In genomic region chr6:92704810-92705209, GRCm38 (mm10) we compare ENCODE assay signal across 9 mouse cellular contexts. TPM values are rescaled to one million over a fixed set of nuclear protein-coding genes. Genes with fewer than 3 reads are reported as not detected.
A peak's percentile ranks its signal among the peaks of the same experiment; 100 is the strongest.
DNase-seq lines count a peak whose midpoint lies in the region; ATAC-seq lines count a peak whose summit lies in the region.
"Had no signal": no experiment of that assay in that cellular context is flagged by ENCODE, and none has a peak within 500 bp of the region (broad histone marks: within the 10 kb centered on the region; RNA-seq: fewer than 3 reads in every experiment).

No protein-coding gene starts in this region.

- 0 out of 2 replicates have a peak overlapping the region, but pooled peaks have one; percentile 60 for H3K27ac ChIP-seq in embryonic facial prominence, embryonic 11.5 days (replicated peaks; ENCODE audit: low read depth, low read length)

- H3K4me1 ChIP-seq in embryonic facial prominence, embryonic 11.5 days (ENCODE audit: control insufficient read depth, insufficient read depth, low read length): no peaks in the 10 kb centered on the region

- no peaks in the 10 kb centered on the region for H3K36me3 ChIP-seq in embryonic facial prominence, embryonic 11.5 days (replicated peaks; ENCODE audit: control insufficient read depth, insufficient read depth, low read depth, low read length)

- no peak overlapping the region for H3K9ac ChIP-seq in embryonic facial prominence, embryonic 11.5 days (replicated peaks; ENCODE audit: low read length)

- DNase-seq in heart, adult 9 months (ENCODE audit: low spot score in 2 of 2): peak; percentile 7 to 13
- no peak for DNase-seq in heart, adult 8-10 months (ENCODE audit: low spot score)
- DNase-seq in embryonic facial prominence, embryonic 11.5 days (ENCODE audit: low spot score): peak; percentile 85
- DNase-seq in heart, postnatal 4 days: peak; percentile 16
- DNase-seq in lung, postnatal 36 days: peak; percentile 20
- DNase-seq in urinary bladder, postnatal 4 days (ENCODE audit: low spot score in 2 of 2): no peak
- no peak for DNase-seq in cerebellum, postnatal 14 days
- no peak for DNase-seq in cerebellum, adult 9-10 months

- 11% methylated on average over 9 of the region's 9 CpGs for WGBS in embryonic facial prominence, embryonic 11.5 days

- no peaks in the 10 kb centered on the region for H3K27me3 ChIP-seq in embryonic facial prominence, embryonic 11.5 days (ENCODE audit: control insufficient read depth, insufficient read depth, low read length)

- ATAC-seq in embryonic facial prominence, embryonic 11.5 days (replicated peaks; ENCODE audit: insufficient number of reproducible peaks, low FRiP score, low TSS enrichment, low read depth): peak; percentile 78; the same call in 1 of the 2 replicates

- H3K4me3 ChIP-seq in embryonic facial prominence, embryonic 11.5 days (ENCODE audit: low read depth, low read length): peak overlapping the region; percentile 81

- peak overlapping the region; percentile 95 for H3K4me2 ChIP-seq in embryonic facial prominence, embryonic 11.5 days (ENCODE audit: low read depth, low read length)

- no peaks in the 10 kb centered on the region for H3K9me3 ChIP-seq in embryonic facial prominence, embryonic 11.5 days (replicated peaks; ENCODE audit: control insufficient read depth, low read length)

RNA-seq across cellular contexts. Expression of gene Prickle2, which starts 1.1 kb away (rescaled TPM):
- 1 to 10 TPM; 4.2 to 5.7 (median 5.1) TPM for total RNA-seq in heart, adult 8-10 months (2022)
- polyA plus RNA-seq in embryonic facial prominence, embryonic 11.5 days (2014; fragmentation: Nextera tagmentation; extraction: Ambion mirVana): 4.1 TPM in 2 replicates
- total RNA-seq in heart, postnatal 4 days (2021): 10 to 100 TPM; 10.8 to 11.4 TPM
- total RNA-seq: neutrophil, adult 5-6 weeks had no signal

Comparison
In these comparisons a context has a peak if more than half of its experiments do, and no peak if none do; other contexts are left out.
1. DNase-seq: peak in heart, adult 9 months (2 of 2), embryonic facial prominence, embryonic 11.5 days (single experiment), heart, postnatal 4 days (single experiment) and lung, postnatal 36 days (single experiment); none in heart, adult 8-10 months (single experiment), urinary bladder, postnatal 4 days (0 of 2), cerebellum, postnatal 14 days (0 of 2) and cerebellum, adult 9-10 months (single experiment).